Mouse (Mus musculus) embryo, embryonic 10 days (tissue): ENCODE measurements around the gene Klk9.

Experiments
- DNase-seq: peaks from one replicate; pipeline ENCODE4 v3.0.0-alpha.2; 2015; ENCODE audit warnings: low spot score

Gene Klk9

GRCm38 (mm10) chr7:43796355-43796754 is 4.7 kb downstream of the Klk9 start:
- DNase-seq: no peak

GRCm38 (mm10) chr7:43797333-43797769 is 5.7 kb downstream of the Klk9 start, which contains the start of gene Klk8:
TSS of gene Klk8 (plus strand) at chr7:43797577.
- peak; percentile 12 for DNase-seq

GRCm38 (mm10) chr7:43797844-43798462 is 6.3 kb downstream of the Klk9 start:
- no peak for DNase-seq

DNA sequence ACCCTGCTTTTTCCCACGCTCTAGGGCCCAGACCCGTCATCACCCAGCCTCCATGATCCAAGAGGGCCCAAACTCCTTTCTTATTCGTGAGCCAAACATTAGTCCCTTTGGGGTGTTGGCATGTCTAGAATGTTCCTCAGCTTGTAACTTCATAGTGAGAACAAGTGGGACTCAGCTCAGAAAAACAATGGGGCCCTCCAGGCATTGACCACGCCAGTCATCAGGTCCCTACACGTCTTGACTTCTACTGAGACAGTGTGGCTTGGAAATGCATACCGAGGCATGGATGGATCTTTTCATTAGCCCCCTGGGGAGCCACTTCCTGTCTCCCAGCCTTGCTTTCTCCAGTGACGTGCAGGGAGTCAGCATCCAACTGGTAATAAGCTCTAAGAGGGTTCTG is 8.2 kb downstream of the Klk9 start:
- DNase-seq: no peak

DNA sequence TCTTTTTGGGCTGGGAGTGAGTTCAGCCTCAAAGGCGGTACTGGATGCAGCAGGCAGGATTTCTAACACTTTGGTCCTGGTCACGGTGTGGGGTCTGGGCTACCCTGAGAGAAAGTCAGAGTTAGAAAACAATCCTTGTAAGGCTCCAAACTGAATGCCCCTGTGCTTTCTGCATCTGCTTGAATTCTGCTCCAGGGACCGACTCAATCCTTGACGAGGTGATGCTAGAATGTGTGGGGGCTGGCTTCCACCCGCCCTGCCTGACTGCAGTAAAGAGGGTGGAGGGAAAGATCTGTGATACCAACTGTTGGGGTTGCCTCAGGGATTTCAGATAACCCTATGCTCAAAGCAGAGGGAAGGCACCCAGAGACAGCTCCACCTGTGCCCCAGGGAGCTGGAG is 19.3 kb downstream of the Klk9 start, which contains the start of gene Klk7:
TSS of gene Klk7 (plus strand) at position 301 of the 400 bp plus-strand sequence.
- DNase-seq: no peak

DNA sequence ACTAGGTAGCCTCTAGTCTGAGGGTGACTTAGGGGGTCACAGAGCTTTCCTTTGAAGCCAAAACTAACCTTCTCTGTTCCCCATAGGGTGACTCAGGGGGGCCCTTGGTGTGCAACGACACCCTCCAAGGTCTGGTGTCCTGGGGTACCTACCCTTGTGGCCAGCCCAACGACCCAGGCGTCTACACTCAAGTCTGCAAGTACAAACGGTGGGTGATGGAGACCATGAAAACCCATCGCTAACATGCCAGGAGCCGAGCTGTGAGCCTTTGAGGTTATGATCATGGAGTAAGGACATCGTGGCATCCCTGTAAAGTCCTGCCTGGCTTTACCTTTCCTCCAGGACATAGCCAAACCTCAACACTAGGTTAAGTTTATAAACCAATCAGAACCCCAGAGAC is 23.5 kb downstream of the Klk9 start:
- no peak for DNase-seq

- no peak for DNase-seq
Observed at GRCm38 (mm10) chr7:43816746-43817145, 25.1 kb downstream of the Klk9 start.

DNA sequence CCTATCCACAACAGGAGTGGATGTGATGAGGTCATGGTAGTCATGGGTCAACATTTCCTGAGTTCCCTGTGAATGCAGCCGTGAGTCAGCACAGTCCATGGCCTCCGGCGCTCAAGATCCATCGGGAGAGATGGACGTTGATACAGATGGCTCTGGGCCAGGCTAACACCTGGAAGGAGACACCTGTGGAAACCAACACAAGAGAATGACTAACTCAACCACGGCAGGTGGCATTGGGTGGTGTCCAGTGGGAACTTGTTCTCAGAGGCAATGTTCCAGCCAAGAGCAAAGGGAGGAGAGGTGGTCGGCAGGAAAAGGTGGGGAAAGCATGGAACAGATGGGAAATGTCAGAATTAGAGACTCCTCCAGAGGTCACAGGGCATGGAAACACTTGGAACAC is 29.9 kb downstream of the Klk9 start:
- no peak for DNase-seq

GRCm38 (mm10) chr7:43824199-43824598 is 32.5 kb downstream of the Klk9 start, which contains the start of gene Klk6:
TSS of gene Klk6 (plus strand) at chr7:43824499.
- DNase-seq: no peak

GRCm38 (mm10) chr7:43826056-43826455 is 34.4 kb downstream of the Klk9 start:
- no peak for DNase-seq

DNA sequence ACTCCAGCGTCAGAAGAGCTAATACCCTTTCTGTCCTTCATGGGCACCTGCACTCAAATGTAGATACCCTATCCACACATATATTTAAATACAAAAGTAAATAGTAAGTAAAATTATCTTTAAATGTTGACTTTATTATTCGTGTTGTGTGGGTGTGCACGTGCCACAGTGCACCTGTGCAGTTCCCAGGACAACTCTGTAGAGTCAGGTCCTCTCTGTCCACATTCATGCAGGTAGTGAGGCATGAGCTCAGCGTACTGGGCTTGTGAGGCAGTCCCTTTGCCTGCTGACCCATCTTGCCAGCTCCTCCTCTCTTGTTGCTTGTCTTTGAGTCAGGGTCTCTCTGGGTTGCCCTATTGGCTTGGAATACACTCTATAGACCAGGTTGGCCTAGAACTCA is 36.0 kb downstream of the Klk9 start:
- no peak for DNase-seq

GRCm38 (mm10) chr7:43829006-43829405 is 37.3 kb downstream of the Klk9 start:
- DNase-seq: no peak

DNA sequence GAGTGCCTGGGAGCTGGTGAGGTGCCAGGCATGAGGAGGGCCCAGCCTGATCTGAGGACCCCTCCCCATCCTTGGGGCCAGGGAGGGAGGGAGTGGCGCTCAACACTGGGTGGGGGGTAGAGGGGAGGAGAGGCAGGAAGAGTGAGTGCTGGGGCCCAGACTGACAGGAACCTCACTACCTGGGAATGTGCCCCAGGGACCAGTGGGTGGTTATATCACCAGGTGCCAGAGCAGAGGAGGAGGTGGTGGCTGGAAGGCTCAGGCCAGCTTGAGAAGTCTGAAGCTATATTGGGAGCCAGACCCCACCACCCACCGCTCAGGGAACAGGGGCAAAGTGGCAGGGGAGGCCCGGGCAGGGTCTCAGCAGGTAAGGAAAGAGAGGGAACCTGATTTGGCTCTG is 50.0 kb downstream of the Klk9 start, which contains the start of gene Klk5:
TSS of gene Klk5 (plus strand) at position 271 of the 400 bp plus-strand sequence.
- no peak for DNase-seq

- DNase-seq: no peak
Observed at GRCm38 (mm10) chr7:43843801-43844200, 52.1 kb downstream of the Klk9 start.
